Mouse (Mus musculus): Measurements from ENCODE around the gene Ap1b1. TPM values are rescaled to one million over a fixed set of nuclear protein-coding genes. Genes with fewer than 3 reads are reported as not detected.

The Ap1b1 gene
- polyA plus RNA-seq, 1 experiment from 2014 or later: 73.6 TPM

- H3K9me3 ChIP-seq (ENCODE audit: control insufficient read depth, low read length): no peaks in the 10 kb centered on the region
- H3K4me2 ChIP-seq (ENCODE audit: low read depth): no peak overlapping the region
- no peak overlapping the region for H3K9ac ChIP-seq (ENCODE audit: low read length)
- no peaks in the 10 kb centered on the region for H3K4me1 ChIP-seq (ENCODE audit: control insufficient read depth, insufficient read depth, low read length)
- H3K36me3 ChIP-seq (ENCODE audit: control insufficient read depth, insufficient read depth, low read length): peaks cover 16% of the 10 kb centered on the region
- DNase-seq (ENCODE audit: low spot score): no peak
- H3K27ac ChIP-seq (ENCODE audit: low read depth, low read length): no peak overlapping the region
- H3K4me3 ChIP-seq (ENCODE audit: low read depth, low read length): no peak overlapping the region
- 94% methylated on average over 10 of the region's 10 CpGs for WGBS
- no peaks in the 10 kb centered on the region for H3K27me3 ChIP-seq (ENCODE audit: control insufficient read depth, insufficient read depth, low read length)
- ATAC-seq (ENCODE audit: insufficient read depth, low FRiP score, low TSS enrichment): no peak
Observed at GRCm38 (mm10) chr11:5032706-5033105, 46.1 kb downstream of the Ap1b1 start.

GRCm38 (mm10) chr11:5033136-5033535 lies 46.5 kb downstream of the Ap1b1 start:
- no peaks in the 10 kb centered on the region for H3K9me3 ChIP-seq (ENCODE audit: control insufficient read depth, low read length)
- DNase-seq (ENCODE audit: low spot score): no peak
- H3K4me1 ChIP-seq (ENCODE audit: control insufficient read depth, insufficient read depth, low read length): no peaks in the 10 kb centered on the region
- WGBS: 93% methylated on average over 3 of the region's 3 CpGs
- H3K36me3 ChIP-seq (ENCODE audit: control insufficient read depth, insufficient read depth, low read length): peaks cover 16% of the 10 kb centered on the region
- H3K27ac ChIP-seq (ENCODE audit: low read depth, low read length): no peak overlapping the region
- H3K27me3 ChIP-seq (ENCODE audit: control insufficient read depth, insufficient read depth, low read length): no peaks in the 10 kb centered on the region
- H3K4me3 ChIP-seq (ENCODE audit: low read depth, low read length): no peak overlapping the region
- no peak overlapping the region for H3K4me2 ChIP-seq (ENCODE audit: low read depth)
- H3K9ac ChIP-seq (ENCODE audit: low read length): no peak overlapping the region
- ATAC-seq (ENCODE audit: insufficient read depth, low FRiP score, low TSS enrichment): no peak

- H3K27me3 ChIP-seq (ENCODE audit: control insufficient read depth, insufficient read depth, low read length): no peaks in the 10 kb centered on the region
- H3K9me3 ChIP-seq (ENCODE audit: control insufficient read depth, low read length): no peaks in the 10 kb centered on the region
- no peak overlapping the region for H3K4me3 ChIP-seq (ENCODE audit: low read depth, low read length)
- ATAC-seq (ENCODE audit: insufficient read depth, low FRiP score, low TSS enrichment): no peak
- H3K27ac ChIP-seq (ENCODE audit: low read depth, low read length): no peak overlapping the region
- DNase-seq (ENCODE audit: low spot score): no peak
- peaks cover 16% of the 10 kb centered on the region for H3K36me3 ChIP-seq (ENCODE audit: control insufficient read depth, insufficient read depth, low read length)
- no peak overlapping the region for H3K4me2 ChIP-seq (ENCODE audit: low read depth)
- 95% methylated on average over 4 of the region's 4 CpGs for WGBS
- no peaks in the 10 kb centered on the region for H3K4me1 ChIP-seq (ENCODE audit: control insufficient read depth, insufficient read depth, low read length)
- no peak overlapping the region for H3K9ac ChIP-seq (ENCODE audit: low read length)
Observed at GRCm38 (mm10) chr11:5035421-5035820, 48.8 kb downstream of the Ap1b1 start.

- Histone ChIP-seq H3K27me3 (ENCODE audit: control insufficient read depth, insufficient read depth, low read length) (no peaks in the 10 kb centered on the region), H3K4me1 (ENCODE audit: control insufficient read depth, insufficient read depth, low read length) (no peaks in the 10 kb centered on the region), H3K4me2 (ENCODE audit: low read depth) (no peak overlapping the region), H3K36me3 (ENCODE audit: control insufficient read depth, insufficient read depth, low read length) (peaks cover 16% of the 10 kb centered on the region), H3K27ac (ENCODE audit: low read depth, low read length) (no peak overlapping the region), H3K4me3 (ENCODE audit: low read depth, low read length) (no peak overlapping the region), H3K9ac (ENCODE audit: low read length) (no peak overlapping the region), H3K9me3 (ENCODE audit: control insufficient read depth, low read length) (no peaks in the 10 kb centered on the region)
- no peak for ATAC-seq (ENCODE audit: insufficient read depth, low FRiP score, low TSS enrichment)
- 92% methylated on average over 8 of the region's 8 CpGs for WGBS
- no peak for DNase-seq (ENCODE audit: low spot score)
Observed at GRCm38 (mm10) chr11:5037146-5037854, 50.7 kb downstream of the Ap1b1 start.

- DNase-seq (ENCODE audit: low spot score): no peak
- no peak overlapping the region for H3K9ac ChIP-seq (ENCODE audit: low read length)
- peaks cover 5% of the 10 kb centered on the region for H3K36me3 ChIP-seq (ENCODE audit: control insufficient read depth, insufficient read depth, low read length)
- 96% methylated on average over 5 of the region's 5 CpGs for WGBS
- H3K4me2 ChIP-seq (ENCODE audit: low read depth): no peak overlapping the region
- H3K27me3 ChIP-seq (ENCODE audit: control insufficient read depth, insufficient read depth, low read length): no peaks in the 10 kb centered on the region
- H3K9me3 ChIP-seq (ENCODE audit: control insufficient read depth, low read length): no peaks in the 10 kb centered on the region
- no peak overlapping the region for H3K4me3 ChIP-seq (ENCODE audit: low read depth, low read length)
- no peak for ATAC-seq (ENCODE audit: insufficient read depth, low FRiP score, low TSS enrichment)
- H3K4me1 ChIP-seq (ENCODE audit: control insufficient read depth, insufficient read depth, low read length): no peaks in the 10 kb centered on the region
- no peak overlapping the region for H3K27ac ChIP-seq (ENCODE audit: low read depth, low read length)
Observed at GRCm38 (mm10) chr11:5040585-5040984, 54.0 kb downstream of the Ap1b1 start.

GRCm38 (mm10) chr11:5041144-5041780 lies 54.6 kb downstream of the Ap1b1 start:
- H3K9ac ChIP-seq (ENCODE audit: low read length): no peak overlapping the region
- H3K36me3 ChIP-seq (ENCODE audit: control insufficient read depth, insufficient read depth, low read length): peaks cover 5% of the 10 kb centered on the region
- ATAC-seq (ENCODE audit: insufficient read depth, low FRiP score, low TSS enrichment) (no peak), DNase-seq (ENCODE audit: low spot score) (no peak)
- no peaks in the 10 kb centered on the region for H3K9me3 ChIP-seq (ENCODE audit: control insufficient read depth, low read length)
- H3K4me1 ChIP-seq (ENCODE audit: control insufficient read depth, insufficient read depth, low read length): no peaks in the 10 kb centered on the region
- no peak overlapping the region for H3K27ac ChIP-seq (ENCODE audit: low read depth, low read length)
- H3K4me2 ChIP-seq (ENCODE audit: low read depth): no peak overlapping the region
- H3K4me3 ChIP-seq (ENCODE audit: low read depth, low read length): no peak overlapping the region
- WGBS: 80% methylated on average over 18 of the region's 18 CpGs
- no peaks in the 10 kb centered on the region for H3K27me3 ChIP-seq (ENCODE audit: control insufficient read depth, insufficient read depth, low read length)

- no peaks in the 10 kb centered on the region for H3K9me3 ChIP-seq (ENCODE audit: control insufficient read depth, low read length)
- H3K4me3 ChIP-seq (ENCODE audit: low read depth, low read length): no peak overlapping the region
- H3K27me3 ChIP-seq (ENCODE audit: control insufficient read depth, insufficient read depth, low read length): no peaks in the 10 kb centered on the region
- H3K36me3 ChIP-seq (ENCODE audit: control insufficient read depth, insufficient read depth, low read length): peaks cover 5% of the 10 kb centered on the region
- no peak for DNase-seq (ENCODE audit: low spot score)
- H3K9ac ChIP-seq (ENCODE audit: low read length): no peak overlapping the region
- ATAC-seq (ENCODE audit: insufficient read depth, low FRiP score, low TSS enrichment): no peak
- no peak overlapping the region for H3K4me2 ChIP-seq (ENCODE audit: low read depth)
- WGBS: 94% methylated on average over 8 of the region's 8 CpGs
- H3K27ac ChIP-seq (ENCODE audit: low read depth, low read length): no peak overlapping the region
- no peaks in the 10 kb centered on the region for H3K4me1 ChIP-seq (ENCODE audit: control insufficient read depth, insufficient read depth, low read length)
Observed at GRCm38 (mm10) chr11:5042645-5043381, 56.2 kb downstream of the Ap1b1 start.

GRCm38 (mm10) chr11:5046321-5046926 lies 59.8 kb downstream of the Ap1b1 start:
- ATAC-seq (ENCODE audit: insufficient read depth, low FRiP score, low TSS enrichment) (no peak), DNase-seq (ENCODE audit: low spot score) (no peak)
- WGBS: 49% methylated on average over 12 of the region's 12 CpGs

More at GRCm38 (mm10) chr11:5046321-5046926, 59.8 kb downstream of the Ap1b1 start:
- Histone ChIP-seq H3K9ac (ENCODE audit: low read length) (no peak overlapping the region), H3K4me1 (ENCODE audit: control insufficient read depth, insufficient read depth, low read length) (no peaks in the 10 kb centered on the region), H3K27ac (ENCODE audit: low read depth, low read length) (no peak overlapping the region), H3K36me3 (ENCODE audit: control insufficient read depth, insufficient read depth, low read length) (no peaks in the 10 kb centered on the region), H3K9me3 (ENCODE audit: control insufficient read depth, low read length) (no peaks in the 10 kb centered on the region), H3K4me3 (ENCODE audit: low read depth, low read length) (no peak overlapping the region), H3K4me2 (ENCODE audit: low read depth) (no peak overlapping the region), H3K27me3 (ENCODE audit: control insufficient read depth, insufficient read depth, low read length) (no peaks in the 10 kb centered on the region)
